Mouse (Mus musculus) gastrocnemius, postnatal 25 days (tissue): ENCODE measurements around the gene Homer2. TPM values are rescaled to one million over a fixed set of nuclear protein-coding genes. Genes with fewer than 3 reads are reported as not detected.

Experiments used
- DNase-seq: peaks from one replicate; pipeline ENCODE4 v3.0.0; 2022
- total RNA-seq, 2 experiments: library from RNA; stranded (reverse); gene quantifications; 1 replicate in 1 of 2; 2 replicates in 1 of 2; pipeline ENCODE4 v1.2.3; 2021

Homer2 gene
- total RNA-seq, 2 experiments from 2014 or later = 38.5 to 70.4 TPM

DNA sequence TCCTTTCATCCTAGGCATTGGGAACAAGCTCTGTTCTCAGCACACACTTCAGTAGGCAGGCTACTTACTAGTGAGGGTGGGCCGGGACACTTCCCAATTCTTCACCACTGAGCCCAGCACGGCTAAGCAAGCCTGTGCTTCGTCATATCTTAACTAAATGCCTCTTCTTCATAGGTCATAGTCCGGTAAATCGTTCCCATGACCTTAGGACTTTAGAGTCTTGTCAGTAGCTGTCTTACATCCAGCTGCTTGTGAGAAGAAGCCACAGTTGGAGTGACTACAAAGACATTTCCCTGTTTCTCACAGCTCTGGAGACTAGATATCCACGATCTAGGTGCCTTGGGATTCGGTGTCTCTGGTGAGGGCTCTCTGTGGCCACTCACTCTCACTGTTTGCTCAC is 122.0 kb downstream of the Homer2 start:
- no peak for DNase-seq

DNA sequence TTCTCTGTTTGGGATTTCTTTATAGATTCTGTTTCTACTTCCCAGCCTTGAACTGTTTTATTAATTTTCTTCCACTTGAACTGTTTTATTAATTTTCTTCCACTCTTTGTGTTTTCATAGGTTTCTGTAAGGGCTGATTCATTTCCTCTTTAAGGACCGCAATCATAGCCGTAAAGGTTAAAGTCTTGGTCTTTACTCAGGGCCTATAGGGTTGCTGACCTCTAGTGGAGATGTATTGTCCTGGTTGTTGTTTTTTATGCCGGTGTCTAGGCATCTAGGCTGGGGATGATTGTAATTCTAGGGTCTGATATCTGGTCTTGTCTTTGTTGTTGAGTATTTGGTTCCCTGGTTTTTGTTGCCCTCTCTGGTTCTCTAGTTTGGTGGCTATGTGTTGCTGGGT is 123.8 kb downstream of the Homer2 start:
- no peak for DNase-seq

DNA sequence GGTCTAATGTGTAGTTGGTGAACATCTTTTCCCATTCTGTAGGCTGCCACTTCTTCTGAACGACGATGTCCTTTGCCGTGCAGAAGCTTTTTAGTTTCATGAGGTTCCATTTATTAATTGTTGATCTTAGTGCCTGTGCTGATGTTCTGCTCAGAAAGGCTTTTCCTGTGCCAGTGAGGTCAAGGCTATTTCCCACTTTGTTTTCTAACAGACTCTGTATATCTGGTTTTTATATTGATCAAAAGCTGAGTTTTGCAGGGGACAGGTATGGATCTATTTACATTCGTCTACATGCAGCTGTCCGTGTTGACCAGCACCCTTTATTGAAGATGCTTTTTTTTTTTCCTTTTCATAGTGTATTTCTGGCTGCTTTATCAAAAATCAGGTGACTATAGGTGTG is 128.0 kb downstream of the Homer2 start:
- DNase-seq = no peak

DNA sequence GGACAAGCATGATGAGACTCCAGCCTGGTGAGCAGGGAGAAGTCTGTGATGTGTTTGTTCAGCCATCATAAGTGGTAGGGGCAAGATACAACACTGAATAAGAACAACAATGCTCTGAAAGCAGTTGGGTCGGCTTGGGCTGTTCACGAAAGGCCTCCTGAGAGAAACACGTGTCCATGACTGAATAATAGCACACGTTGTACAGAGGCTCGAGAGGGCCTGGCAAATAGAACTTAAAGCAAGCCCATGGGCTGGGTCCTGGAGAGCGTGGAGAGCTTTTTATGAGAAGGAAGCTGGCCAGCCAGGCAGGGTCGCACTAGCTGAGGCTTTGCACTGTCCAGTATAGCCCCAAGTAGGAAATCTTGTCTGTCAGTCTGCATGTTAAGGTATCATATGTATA is 128.9 kb downstream of the Homer2 start:
- DNase-seq = no peak

DNA sequence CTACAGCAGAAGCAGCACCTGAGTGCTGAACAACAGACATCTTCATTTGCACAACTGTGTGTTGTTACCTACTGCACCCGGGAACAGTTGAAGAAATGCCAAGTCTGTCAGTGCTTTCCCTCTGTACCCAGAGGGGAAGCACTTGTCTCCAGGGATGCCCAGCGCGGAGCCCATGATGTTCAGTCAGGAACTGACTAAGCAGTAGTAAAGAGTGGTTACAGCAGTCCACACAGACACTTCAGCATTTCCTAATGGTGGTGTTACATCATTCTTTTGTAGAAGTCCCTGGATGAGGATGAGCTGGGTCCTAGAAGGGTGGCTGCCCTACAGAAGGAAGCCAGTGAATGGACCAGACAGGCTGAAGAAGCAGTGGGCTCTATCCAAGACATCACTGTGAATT is 129.5 kb downstream of the Homer2 start:
- no peak for DNase-seq

DNA sequence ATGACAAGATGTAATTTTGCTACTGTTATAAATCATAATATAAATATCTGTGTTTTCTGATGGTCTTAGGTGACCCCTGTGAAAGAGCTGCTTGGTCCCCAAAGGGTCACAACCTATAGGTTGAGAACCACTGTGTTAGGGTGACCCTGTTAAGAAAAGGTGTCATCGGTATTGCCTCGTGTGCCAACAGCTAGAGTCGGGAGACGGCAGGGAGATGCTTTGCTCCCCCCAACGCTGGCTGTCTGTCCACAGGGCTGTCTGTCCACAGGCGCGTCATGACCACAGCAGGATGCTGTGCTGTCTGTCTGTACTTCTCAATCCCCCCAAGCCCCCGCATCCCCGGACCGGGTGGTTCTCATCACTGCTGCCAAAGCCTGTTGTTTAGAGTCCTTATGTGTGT is 131.7 kb downstream of the Homer2 start:
- no peak for DNase-seq

DNA sequence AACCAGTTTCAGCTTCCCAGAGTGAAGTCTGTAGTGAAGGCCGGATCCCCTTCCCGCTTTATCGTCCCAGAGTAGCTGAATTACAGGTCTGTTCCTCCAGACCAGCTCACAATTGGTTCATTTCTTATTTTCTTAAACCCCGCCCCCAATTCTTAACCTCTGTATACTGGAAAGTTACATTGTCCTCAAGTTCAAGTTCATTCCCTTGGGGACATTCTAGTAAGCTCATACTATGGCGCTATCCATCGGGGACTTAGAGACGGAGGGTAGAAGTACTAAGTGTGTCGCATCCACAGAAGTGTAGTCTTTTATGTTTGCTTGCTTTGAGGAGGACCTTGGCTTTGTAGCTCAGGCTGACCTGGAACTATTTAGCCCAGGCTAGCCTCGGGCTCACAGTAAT is 133.5 kb downstream of the Homer2 start:
- DNase-seq = no peak

DNA sequence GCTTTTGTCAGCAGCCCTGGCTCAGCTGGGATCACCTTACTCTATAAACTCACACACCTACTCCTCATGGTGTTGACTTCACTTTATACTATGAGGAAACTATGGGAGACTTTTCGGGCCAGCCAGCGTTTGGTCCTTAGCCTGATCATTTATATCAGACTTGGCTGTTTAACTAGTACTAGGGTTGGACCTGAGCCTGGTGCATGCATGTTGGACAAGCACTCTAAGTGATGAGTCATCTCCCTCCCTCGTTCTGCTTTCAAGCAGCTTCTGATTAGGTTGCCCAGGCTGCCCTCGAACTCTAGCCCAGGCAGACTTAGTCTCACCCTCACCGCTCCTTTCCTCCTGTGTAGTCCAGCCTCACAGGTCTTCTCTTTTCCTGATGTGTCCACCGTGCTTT is 133.9 kb downstream of the Homer2 start:
- no peak for DNase-seq

DNA sequence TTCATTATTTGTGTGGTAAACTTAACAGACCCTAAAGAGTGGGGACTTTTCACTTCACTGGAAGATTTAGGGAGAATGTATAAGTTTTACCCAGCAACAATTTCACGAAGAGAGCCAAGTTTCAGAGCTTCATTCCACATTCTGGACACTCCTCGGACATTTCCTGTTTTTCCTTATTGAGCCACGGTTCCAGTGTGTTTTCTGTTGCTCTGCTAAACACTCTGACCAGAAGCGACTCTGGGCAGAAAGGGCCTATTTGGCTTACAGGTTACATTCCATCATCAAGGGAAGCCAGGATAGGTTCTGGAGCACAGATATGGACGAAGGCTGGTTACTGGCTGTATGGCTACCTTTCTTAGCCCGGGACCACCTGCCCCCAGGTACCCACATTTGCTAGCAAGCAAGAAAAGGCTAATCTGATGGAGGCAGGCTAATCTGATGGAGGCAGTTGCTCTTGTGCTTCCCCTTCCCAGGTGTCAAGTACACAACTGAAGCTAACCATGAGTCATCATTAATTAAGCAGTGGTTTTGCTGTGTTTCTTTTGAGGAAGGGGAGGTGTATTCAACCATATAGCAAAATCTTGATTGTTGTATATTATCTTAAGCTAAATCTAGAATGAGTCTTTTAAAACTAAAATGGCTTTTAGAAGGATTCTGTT is 134.6 kb downstream of the Homer2 start:
- no peak for DNase-seq

DNA sequence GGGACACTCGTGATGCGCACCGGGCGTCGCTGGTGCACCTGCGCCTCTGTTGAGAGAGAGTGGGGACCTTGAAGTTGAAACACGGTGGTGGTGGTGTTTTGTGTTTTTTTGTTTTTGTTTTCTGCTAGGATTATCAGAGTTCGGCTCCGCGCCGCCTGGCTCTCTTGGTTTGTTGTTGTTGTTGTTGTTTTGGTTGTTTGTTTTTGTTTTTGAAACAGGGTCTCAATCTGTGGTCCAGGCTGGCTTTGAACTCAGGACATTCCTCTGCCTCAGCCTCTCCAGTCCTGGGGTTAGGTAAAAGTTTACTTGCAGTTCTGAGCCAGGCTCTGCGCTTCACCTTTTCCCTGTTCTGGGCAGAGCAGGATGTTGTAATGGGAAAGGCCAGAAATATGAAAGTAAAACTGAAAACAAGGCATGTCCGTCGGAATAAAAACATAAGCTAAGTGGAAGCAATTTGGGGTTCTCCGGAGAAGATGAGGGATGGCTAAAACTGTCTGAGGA is 135.3 kb downstream of the Homer2 start:
- no peak for DNase-seq

DNA sequence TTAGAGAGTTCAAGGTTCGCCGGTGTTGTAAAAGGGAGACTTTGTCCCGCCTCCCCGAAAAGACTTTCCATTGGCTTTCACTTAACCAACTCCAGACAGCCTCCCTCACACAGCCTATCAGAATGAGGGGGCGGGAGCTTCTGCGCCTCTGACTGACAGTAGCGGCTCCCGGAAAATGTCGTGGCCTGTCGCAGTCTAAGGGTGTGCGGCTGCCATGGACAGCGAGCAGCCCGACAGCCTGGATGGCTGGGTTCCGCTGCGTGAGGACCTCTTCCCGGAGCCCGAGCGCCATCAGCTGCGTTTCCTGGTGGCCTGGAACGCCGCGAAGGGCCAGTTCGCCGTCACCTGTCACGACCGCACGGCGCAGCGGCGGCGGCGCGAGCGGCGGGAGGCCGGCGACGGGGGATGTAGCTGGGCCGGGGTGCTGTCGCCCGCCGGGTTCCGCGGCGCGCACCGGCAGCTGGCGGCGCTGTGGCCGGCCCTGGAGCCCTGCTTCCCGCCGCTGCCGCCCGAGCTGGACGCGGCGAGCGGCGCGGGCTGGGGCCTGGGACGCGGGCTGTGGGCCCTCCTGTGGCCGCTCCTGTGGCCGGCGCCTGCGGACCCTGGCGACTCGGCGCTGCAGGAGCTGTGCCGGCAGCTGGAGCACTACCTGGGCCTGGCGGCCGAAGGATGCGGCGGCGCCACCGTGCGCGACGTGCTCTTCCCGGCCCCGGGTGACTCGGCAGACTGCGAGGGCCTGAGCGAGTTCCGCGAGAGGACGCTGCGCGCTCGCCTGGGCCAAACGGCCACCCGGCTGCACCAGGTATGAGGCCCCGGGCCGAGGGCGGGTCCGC is 136.0 kb downstream of the Homer2 start, which contains the start of gene Whamm:
Gene Whamm, plus strand, starts transcription at position 159 of the 833 bp plus-strand sequence.
- DNase-seq = peak; percentile 94

DNA sequence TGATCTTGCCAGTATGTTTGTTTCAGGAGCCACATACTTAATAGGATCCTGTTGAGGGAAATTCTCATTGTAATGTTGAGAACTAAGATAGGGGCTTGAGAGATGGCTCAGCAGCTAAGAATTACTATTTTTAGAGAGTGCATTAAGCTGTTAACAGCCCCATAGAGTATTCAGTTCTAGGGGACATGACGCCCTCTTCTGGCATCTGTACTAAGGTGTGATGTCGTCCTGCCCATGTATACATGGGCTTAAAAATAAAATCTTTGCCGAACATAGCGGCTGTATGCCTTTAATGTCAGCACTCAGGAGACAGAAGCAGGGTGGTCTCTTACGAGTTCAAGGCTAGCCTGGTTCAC is 136.6 kb downstream of the Homer2 start:
- DNase-seq = no peak

DNA sequence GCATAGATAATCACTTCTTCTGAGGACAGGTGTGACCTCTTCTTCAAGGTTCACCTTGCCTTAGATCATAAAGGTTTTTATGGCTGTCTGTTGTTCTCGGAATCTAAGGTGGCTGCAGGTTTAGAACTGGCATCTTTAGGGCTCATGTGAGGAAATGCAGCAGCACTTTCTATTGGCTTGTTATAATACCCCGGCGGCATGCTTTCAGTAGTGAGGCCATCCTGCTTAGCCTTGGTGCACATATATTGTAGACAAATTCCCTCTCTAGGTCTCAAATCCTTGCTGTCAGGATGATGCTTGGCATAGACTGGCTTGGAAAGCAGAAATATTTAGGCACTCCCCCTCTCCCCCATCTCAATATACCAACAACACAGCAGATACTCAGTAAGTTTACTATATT is 137.1 kb downstream of the Homer2 start:
- no peak for DNase-seq

DNA sequence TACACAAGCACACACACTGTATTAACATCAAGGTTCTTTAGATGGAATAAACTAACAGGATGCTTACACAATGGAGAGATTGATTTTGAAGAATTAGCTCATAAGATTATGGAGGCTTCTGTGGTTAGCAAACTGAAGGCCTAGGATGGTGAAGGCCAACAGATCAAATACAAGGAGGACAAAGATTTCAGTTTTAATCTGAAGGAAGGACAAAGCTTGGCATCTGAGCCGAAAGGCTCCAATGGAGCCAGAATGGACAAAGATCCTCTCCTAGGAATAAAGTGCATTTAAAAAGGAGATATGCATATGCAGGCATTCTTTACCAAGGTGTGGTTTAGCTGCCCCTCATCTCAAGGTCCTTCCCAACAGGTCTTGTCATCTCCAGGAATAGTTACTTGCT is 137.5 kb downstream of the Homer2 start:
- no peak for DNase-seq

DNA sequence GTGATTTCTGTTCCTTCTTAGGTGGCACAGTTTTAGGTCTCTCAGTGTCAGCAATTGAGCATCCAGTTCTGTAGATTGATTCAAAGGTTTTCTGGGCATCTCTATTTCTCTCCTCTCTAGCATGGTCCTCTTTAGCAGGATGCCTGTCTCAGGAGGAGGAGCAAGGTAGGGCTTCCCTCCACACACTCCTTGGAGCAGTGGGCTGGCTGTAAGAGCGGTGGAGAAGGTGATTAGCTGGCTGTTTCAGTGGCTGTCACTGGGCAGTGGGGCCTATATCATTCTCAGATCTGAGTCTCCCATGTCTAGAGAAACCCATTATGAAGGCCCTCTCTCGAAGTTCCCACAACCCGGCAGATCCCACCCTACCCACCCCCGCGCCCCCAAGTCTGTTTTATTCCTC is 139.9 kb downstream of the Homer2 start:
- DNase-seq = no peak

DNA sequence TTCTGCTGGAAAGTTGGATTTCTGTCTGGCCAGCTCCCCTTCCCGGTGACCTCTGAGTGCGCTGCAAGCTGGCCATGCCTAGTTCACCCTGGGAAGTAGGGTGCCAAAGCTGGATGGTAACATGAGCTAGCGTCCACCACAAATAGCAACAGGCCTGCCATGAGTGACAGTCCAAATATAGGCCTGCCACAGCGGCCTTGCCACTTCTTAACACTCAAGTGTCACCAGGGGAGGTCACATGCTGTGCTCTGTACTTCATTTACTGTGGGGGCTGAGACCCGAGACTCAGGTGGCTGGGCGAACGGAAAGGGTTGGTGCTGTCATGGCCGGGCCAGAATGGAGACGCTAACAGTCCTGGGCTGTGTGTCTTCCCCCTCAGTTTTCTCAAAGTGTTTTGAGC is 140.4 kb downstream of the Homer2 start, which contains the start of gene Fsd2:
Gene Fsd2, minus strand, starts transcription at position 53 of the 400 bp plus-strand sequence.
- peak; percentile 77 for DNase-seq

DNA sequence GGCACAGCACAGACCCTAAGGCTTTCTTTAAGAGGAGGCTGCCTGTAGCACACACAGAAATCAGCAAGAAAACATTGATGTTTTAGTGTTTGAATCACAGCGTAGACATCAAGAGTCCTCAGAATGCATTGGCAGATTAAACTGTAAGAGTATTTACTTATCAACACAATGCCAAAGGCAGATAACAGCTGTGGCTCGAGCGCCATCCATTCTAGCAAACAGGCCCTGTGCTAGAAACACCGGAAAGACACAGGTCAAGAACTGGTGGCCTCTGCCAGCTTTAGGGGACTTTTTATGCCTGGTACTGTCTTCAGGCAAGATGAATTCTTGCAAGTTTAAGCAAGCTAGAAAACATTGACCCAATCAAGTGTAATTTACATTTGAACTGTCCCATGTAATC is 141.0 kb downstream of the Homer2 start:
- DNase-seq = no peak

DNA sequence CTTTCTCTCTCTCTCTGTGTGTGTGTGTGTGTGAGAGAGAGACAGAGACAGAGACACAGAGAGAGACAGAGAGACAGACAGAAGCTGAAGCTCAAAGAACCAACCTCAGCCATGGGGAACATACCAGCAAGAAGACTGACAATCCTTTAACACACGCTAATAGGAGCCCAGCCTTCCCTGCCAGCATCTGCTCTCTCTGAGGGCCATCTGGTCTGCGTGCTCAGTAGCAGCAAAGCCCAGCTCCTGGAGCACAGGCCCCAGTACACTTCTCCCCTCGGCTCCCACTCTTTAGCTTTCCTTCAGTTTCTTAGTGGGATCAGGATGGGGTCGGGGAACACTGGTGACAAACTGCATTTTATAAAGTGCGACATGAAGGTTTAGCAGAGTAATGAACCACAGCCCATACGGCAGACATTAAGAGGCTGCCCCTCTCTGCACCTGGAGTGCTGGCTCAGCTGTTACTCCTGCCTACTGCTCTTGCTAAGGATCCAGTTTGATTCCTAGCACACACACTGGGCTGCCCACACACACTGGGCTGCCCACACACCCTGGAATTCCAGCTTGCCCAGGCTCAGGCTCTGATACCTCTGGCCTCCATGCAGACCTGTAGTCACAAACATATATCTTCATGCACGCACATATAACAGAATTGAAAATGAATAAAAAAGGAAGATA is 141.8 kb downstream of the Homer2 start:
- no peak for DNase-seq

DNA sequence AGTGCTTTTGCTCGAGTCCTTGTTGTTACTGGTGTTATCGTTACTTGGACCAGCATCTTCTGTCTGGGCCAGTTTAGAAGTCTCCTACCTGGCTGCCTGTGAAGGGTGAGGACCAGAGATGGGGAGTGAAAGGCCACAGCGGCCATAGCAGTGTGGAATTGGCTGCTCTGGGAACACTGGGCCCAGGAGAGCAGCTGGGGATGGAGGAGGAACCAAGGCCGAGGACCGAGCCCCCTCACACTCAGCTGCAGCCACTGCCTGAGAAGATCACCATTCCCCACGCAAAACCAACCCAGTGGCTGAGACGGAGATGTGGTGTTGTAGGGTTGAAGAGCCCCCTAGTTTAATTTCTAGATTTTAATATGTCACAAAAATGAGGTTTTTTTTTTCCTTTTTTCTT is 142.6 kb downstream of the Homer2 start:
- no peak for DNase-seq

DNA sequence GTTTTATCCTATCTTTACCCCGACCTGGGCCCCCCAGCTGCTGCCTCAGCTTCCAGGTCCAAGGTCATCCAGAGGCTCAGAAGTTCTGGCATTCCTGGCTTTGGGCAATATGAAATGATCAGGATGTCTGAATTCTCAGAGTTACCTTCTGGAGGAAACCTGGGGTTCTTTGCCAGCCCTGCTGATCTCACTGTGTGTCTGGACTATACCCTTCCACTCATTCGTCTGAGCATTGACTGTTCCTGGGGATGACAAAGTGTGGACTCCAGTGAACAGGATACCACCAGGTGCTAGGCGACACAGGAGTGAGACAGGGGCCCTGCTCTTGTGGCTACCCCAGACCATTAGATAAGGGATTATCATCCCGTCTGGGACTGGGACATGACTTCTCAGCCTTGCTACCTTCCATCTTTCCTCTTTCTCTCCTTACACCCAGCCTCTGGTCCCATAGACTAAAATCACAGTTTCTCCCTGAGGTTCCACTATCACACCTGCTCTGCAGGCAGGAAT is 143.8 kb downstream of the Homer2 start:
- DNase-seq = no peak

DNA sequence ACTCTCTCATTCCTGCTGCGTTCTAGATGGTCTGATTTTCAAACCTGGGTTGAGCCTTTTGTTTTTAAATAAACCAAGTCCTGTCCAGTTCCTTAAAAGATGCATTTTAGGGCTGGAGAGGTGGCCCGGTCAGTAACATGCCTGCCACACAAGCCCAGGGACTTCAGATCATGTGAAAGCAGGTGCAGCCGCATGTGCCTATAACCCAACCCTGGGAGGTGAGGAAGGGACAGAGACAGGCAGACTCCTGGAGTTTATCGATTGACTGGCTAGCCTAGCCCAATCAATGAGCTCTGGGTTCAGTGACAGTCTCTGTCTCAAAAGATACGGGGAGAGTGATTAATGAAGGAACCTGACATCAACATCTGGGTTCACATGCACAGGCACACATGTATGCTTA is 146.1 kb downstream of the Homer2 start:
- no peak for DNase-seq

DNA sequence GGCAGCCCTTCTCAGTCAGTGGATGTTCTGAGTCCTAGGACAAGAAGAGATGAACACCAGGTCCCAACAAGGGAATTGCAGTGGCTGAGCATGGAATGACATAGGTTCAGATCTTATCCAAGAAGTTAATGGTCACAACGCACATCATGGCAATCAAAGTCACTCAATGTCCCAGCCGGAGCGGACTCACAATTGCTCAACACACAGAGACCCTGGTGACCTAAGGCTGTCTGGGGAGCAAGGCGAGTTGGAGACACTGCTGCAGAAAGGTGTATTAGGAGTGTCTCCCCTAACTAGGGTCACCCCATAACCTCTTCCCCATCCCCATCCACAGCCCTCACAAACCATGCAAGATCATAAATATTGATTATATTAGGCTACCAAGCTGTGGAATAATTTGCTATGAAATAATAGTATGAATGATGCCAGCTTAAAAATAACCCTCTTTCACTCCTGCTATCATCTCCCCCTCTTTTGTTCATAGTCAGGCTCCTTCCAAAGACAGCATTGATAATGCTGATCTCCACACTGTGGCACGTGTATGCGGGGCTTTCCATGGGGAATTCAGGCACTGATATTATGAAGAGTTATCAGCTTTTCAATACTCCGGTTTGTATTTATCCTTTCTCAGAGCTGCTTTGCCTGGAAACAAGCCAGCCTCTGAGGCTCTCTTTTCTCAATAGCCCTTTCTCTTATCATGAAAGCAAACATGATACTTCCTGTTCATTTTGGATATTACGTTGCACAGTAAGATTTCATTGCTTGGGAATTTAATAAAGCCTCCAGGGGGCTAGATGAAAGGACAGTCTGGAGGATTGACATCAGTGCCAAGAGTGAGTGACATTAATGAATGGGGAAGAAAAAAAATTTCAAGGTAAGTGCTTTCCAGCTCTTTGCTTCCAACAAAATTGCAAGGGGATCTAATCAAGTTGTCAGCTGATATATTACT is 147.0 kb downstream of the Homer2 start:
- no peak for DNase-seq
